Mouse (Mus musculus) gastrocnemius, postnatal 14 days (tissue): ENCODE data around the gene Tmc3. TPM values are rescaled to one million over a fixed set of nuclear protein-coding genes. Genes with fewer than 3 reads are reported as not detected.

Experiments
- DNase-seq: peaks from one replicate; pipeline ENCODE4 v3.0.0; 2021; ENCODE audit warnings: mixed read lengths
- intact Hi-C: fragments of 180-260 bp; cut with DNase I; formaldehyde crosslinking; loops from one replicate; pipeline ENCODE4 v1.15.1; 2025; ENCODE audit warnings: low total_unique reads
- total RNA-seq, 2 experiments: library from RNA; stranded (reverse); gene quantifications; 2 replicates each; pipeline ENCODE4 v1.2.3; 2021

The Tmc3 gene
- total RNA-seq, 2 experiments from 2014 or later, result 0.20 to 0.35 TPM

- peak; percentile 16 for DNase-seq
- intact Hi-C loops, result no loop called here
Observed at GRCm38 (mm10) chr7:83580946-83581345, 3.8 kb upstream of the Tmc3 start.

GRCm38 (mm10) chr7:83594056-83594455, 9.3 kb downstream of the Tmc3 start:
- intact Hi-C loops, result no loop called here
- no peak for DNase-seq

- no peak for DNase-seq
- intact Hi-C loops, result no loop called here
Observed at GRCm38 (mm10) chr7:83597063-83597462, 12.3 kb downstream of the Tmc3 start.

GRCm38 (mm10) chr7:83598997-83599912, 14.5 kb downstream of the Tmc3 start:
- no peak for DNase-seq
- intact Hi-C loops, result no loop called here

GRCm38 (mm10) chr7:83599913-83600286, 15.2 kb downstream of the Tmc3 start:
- peak; percentile 44 for DNase-seq
- intact Hi-C loops, result no loop called here

- DNase-seq, result no peak
- intact Hi-C loops, result no loop called here
Observed at GRCm38 (mm10) chr7:83604180-83604944, 19.6 kb downstream of the Tmc3 start.

GRCm38 (mm10) chr7:83606796-83607195, 22.1 kb downstream of the Tmc3 start:
- intact Hi-C loops, result no loop called here
- no peak for DNase-seq

- no peak for DNase-seq
- intact Hi-C loops, result no loop called here
Observed at GRCm38 (mm10) chr7:83609891-83610290, 25.2 kb downstream of the Tmc3 start.

- no peak for DNase-seq
- intact Hi-C loops, result no loop called here
Observed at GRCm38 (mm10) chr7:83611886-83612285, 27.2 kb downstream of the Tmc3 start.

- no peak for DNase-seq
- intact Hi-C loops, result no loop called here
Observed at GRCm38 (mm10) chr7:83615272-83615671, 30.5 kb downstream of the Tmc3 start.

- intact Hi-C loops, result no loop called here
- DNase-seq, result no peak
Observed at GRCm38 (mm10) chr7:83615815-83616214, 31.1 kb downstream of the Tmc3 start.

GRCm38 (mm10) chr7:83616268-83616667, 31.5 kb downstream of the Tmc3 start:
- intact Hi-C loops, result no loop called here
- no peak for DNase-seq

GRCm38 (mm10) chr7:83618709-83619108, 34.0 kb downstream of the Tmc3 start:
- no peak for DNase-seq
- intact Hi-C loops, result no loop called here

- no peak for DNase-seq
- intact Hi-C loops, result no loop called here
Observed at GRCm38 (mm10) chr7:83622582-83622981, 37.9 kb downstream of the Tmc3 start.

- DNase-seq, result no peak
- intact Hi-C loops, result no loop called here
Observed at GRCm38 (mm10) chr7:83624065-83624464, 39.3 kb downstream of the Tmc3 start.

- no peak for DNase-seq
Observed at GRCm38 (mm10) chr7:83626557-83627257, 42.0 kb downstream of the Tmc3 start.

GRCm38 (mm10) chr7:83627369-83627768, 42.6 kb downstream of the Tmc3 start:
- intact Hi-C loops, result no loop called here
- no peak for DNase-seq

More at GRCm38 (mm10) chr7:83626557-83627257, 42.0 kb downstream of the Tmc3 start:
- intact Hi-C loops, result no loop called here

GRCm38 (mm10) chr7:83631073-83631827, 46.5 kb downstream of the Tmc3 start:
- intact Hi-C loops, result no loop called here

More at GRCm38 (mm10) chr7:83631073-83631827, 46.5 kb downstream of the Tmc3 start:
- no peak for DNase-seq
